In the genomic region with DNA sequence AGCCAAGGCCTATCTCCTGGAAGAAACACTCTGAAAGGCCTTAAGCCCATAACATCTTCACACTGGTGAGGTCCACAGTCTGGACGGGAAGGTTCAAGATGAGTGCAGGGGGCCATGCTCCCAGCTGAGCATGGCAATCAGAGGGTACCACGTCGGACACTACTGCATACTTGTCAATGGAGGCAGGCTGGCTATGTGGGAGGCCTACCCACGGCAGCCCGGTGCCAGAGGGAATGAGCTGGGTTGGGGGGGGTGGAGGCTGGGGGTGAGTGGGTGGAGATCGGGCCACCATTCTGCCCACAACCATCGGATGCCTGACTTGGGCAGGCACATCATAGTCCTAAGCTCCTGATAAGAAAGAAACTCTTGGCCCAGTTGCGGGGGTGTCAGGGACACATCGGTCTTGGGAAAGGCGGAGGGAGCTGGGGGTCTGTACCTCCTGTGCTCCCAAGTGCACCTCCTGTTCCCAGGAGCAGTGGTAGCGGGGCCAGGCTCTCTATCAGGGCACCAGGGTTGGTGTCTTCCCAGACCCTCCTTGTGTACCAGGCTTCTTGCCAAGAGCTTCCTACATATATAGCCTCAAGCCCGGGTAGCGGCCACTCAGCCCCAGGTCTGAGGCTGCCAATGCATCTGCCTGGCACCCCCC, we compare ENCODE assay signal across 9 mouse cellular contexts. TPM values are rescaled to one million over a fixed set of nuclear protein-coding genes. Genes with fewer than 3 reads are reported as not detected.
DNase-seq lines count a peak whose midpoint lies in the region; ATAC-seq lines count a peak whose summit lies in the region.
"Had no signal": no experiment of that assay in that cellular context is flagged by ENCODE, and none has a peak within 500 bp of the region (broad histone marks: within the 10 kb centered on the region; RNA-seq: fewer than 3 reads in every experiment).

No protein-coding gene starts in this region.

- no peak overlapping the region for H3K4me3 ChIP-seq in hindbrain, embryonic 12.5 days
- no peak overlapping the region for H3K4me3 ChIP-seq in hindbrain, embryonic 11.5 days (ENCODE audit: low read depth, low read length)
- peak overlapping the region; percentile 84; the same call in 1 of the 2 replicates for H3K4me3 ChIP-seq in embryonic facial prominence, embryonic 10.5 days
- H3K4me3 ChIP-seq in hindbrain, embryonic 15.5 days, result peak overlapping the region; percentile 97
- H3K4me3 ChIP-seq in midbrain, embryonic 16.5 days (ENCODE audit: low read depth, low read length), result no peak overlapping the region

- peaks cover 69% of the 10 kb centered on the region for H3K27me3 ChIP-seq in hindbrain, embryonic 12.5 days
- H3K27me3 ChIP-seq in hindbrain, embryonic 11.5 days (ENCODE audit: control insufficient read depth, insufficient read depth, low read length), result peaks cover 62% of the 10 kb centered on the region
- H3K27me3 ChIP-seq in embryonic facial prominence, embryonic 10.5 days (replicated peaks; ENCODE audit: low read depth, poor library complexity, severe bottlenecking), result peaks cover 71% of the 10 kb centered on the region
- peaks cover 53% of the 10 kb centered on the region for H3K27me3 ChIP-seq in hindbrain, embryonic 15.5 days
- peaks cover 45% of the 10 kb centered on the region for H3K27me3 ChIP-seq in midbrain, embryonic 16.5 days (ENCODE audit: control insufficient read depth, insufficient read depth, low read depth, low read length)

- no peak for DNase-seq in hindbrain, embryonic 11.5 days (ENCODE audit: low spot score)
- DNase-seq in embryonic facial prominence, embryonic 10.5 days (ENCODE audit: low spot score), result no peak
- DNase-seq in lung, postnatal 10 days, result no peak
- no peak for DNase-seq in kidney, postnatal 4 days
- no peak for DNase-seq in left cerebral cortex, postnatal 4 days

- no peak overlapping the region for H3K4me2 ChIP-seq in hindbrain, embryonic 12.5 days (replicated peaks)
- no peak overlapping the region; the same call in 1 of the 2 replicates for H3K4me2 ChIP-seq in hindbrain, embryonic 11.5 days (replicated peaks; ENCODE audit: low read depth, low read length)
- H3K4me2 ChIP-seq in hindbrain, embryonic 15.5 days, result peak overlapping the region; percentile 99; the same call in 1 of the 2 replicates
- peak overlapping the region; percentile 58; the same call in 1 of the 2 replicates for H3K4me2 ChIP-seq in midbrain, embryonic 16.5 days (ENCODE audit: low read length)

- H3K27ac ChIP-seq in hindbrain, embryonic 12.5 days, result no peak overlapping the region
- H3K27ac ChIP-seq in hindbrain, embryonic 11.5 days (ENCODE audit: low read depth, low read length), result no peak overlapping the region
- no peak overlapping the region for H3K27ac ChIP-seq in embryonic facial prominence, embryonic 10.5 days (replicated peaks)
- no peak overlapping the region for H3K27ac ChIP-seq in hindbrain, embryonic 15.5 days (replicated peaks)
- H3K27ac ChIP-seq in midbrain, embryonic 16.5 days (ENCODE audit: low read length), result no peak overlapping the region

- no peak for ATAC-seq in hindbrain, embryonic 12.5 days (ENCODE audit: low FRiP score)
- no peak for ATAC-seq in hindbrain, embryonic 11.5 days (ENCODE audit: low FRiP score)
- no peak for ATAC-seq in hindbrain, embryonic 15.5 days (ENCODE audit: low FRiP score, low read depth)
- no peak for ATAC-seq in midbrain, embryonic 16.5 days

- intact Hi-C loops in left cerebral cortex, postnatal 4 days (cut with DNase I), result loop anchor here (10.0 kb wide), 1 partner anchor 48 kb away; no protein-coding TSS in a partner anchor

- no peaks in the 10 kb centered on the region for H3K9me3 ChIP-seq in hindbrain, embryonic 12.5 days (replicated peaks)
- H3K9me3 ChIP-seq in hindbrain, embryonic 11.5 days (ENCODE audit: control insufficient read depth, low read length), result no peaks in the 10 kb centered on the region
- H3K9me3 ChIP-seq in embryonic facial prominence, embryonic 10.5 days, result no peaks in the 10 kb centered on the region
- no peaks in the 10 kb centered on the region for H3K9me3 ChIP-seq in hindbrain, embryonic 15.5 days
- H3K9me3 ChIP-seq in midbrain, embryonic 16.5 days (replicated peaks; ENCODE audit: control insufficient read depth, low read length, poor library complexity, severe bottlenecking), result no peaks in the 10 kb centered on the region

- peaks cover 3% of the 10 kb centered on the region; the same call in 1 of the 2 replicates for H3K36me3 ChIP-seq in hindbrain, embryonic 12.5 days
- no peaks in the 10 kb centered on the region for H3K36me3 ChIP-seq in hindbrain, embryonic 11.5 days (ENCODE audit: control insufficient read depth, insufficient read depth, low read length)
- peaks cover 21% of the 10 kb centered on the region for H3K36me3 ChIP-seq in embryonic facial prominence, embryonic 10.5 days (replicated peaks)
- peaks cover 2% of the 10 kb centered on the region for H3K36me3 ChIP-seq in hindbrain, embryonic 15.5 days
- peaks cover 4% of the 10 kb centered on the region; the same call in 1 of the 2 replicates for H3K36me3 ChIP-seq in midbrain, embryonic 16.5 days (ENCODE audit: control insufficient read depth, insufficient read depth, low read length)

- H3K4me1 ChIP-seq in hindbrain, embryonic 12.5 days, result peaks cover 59% of the 10 kb centered on the region
- H3K4me1 ChIP-seq in hindbrain, embryonic 11.5 days (replicated peaks; ENCODE audit: control insufficient read depth, insufficient read depth, low read length), result peaks cover 24% of the 10 kb centered on the region
- H3K4me1 ChIP-seq in embryonic facial prominence, embryonic 10.5 days, result peaks cover 66% of the 10 kb centered on the region
- H3K4me1 ChIP-seq in hindbrain, embryonic 15.5 days (replicated peaks), result peaks cover 53% of the 10 kb centered on the region
- peaks cover 37% of the 10 kb centered on the region for H3K4me1 ChIP-seq in midbrain, embryonic 16.5 days (ENCODE audit: control insufficient read depth, insufficient read depth, low read length)

- WGBS in hindbrain, embryonic 12.5 days, result 63% methylated on average over 13 of the region's 13 CpGs
- 61% methylated on average over 13 of the region's 13 CpGs for WGBS in hindbrain, embryonic 11.5 days
- 63% methylated on average over 13 of the region's 13 CpGs for WGBS in embryonic facial prominence, embryonic 10.5 days
- 67% methylated on average over 13 of the region's 13 CpGs for WGBS in hindbrain, embryonic 15.5 days
- 63% methylated on average over 13 of the region's 13 CpGs for WGBS in midbrain, embryonic 16.5 days

- H3K9ac ChIP-seq in hindbrain, embryonic 12.5 days, result peak overlapping the region; percentile 19; the same call in 1 of the 2 replicates
- no peak overlapping the region for H3K9ac ChIP-seq in hindbrain, embryonic 11.5 days (ENCODE audit: low read depth, low read length)
- no peak overlapping the region for H3K9ac ChIP-seq in hindbrain, embryonic 15.5 days
- H3K9ac ChIP-seq in midbrain, embryonic 16.5 days (ENCODE audit: low read depth, low read length), result no peak overlapping the region

RNA-seq across cellular contexts. Expression of gene Gas2l1, which starts 2.1 kb away (rescaled TPM):
- polyA plus RNA-seq in hindbrain, embryonic 12.5 days (2016; fragmentation: Nextera tagmentation; extraction: Ambion mirVana), result 39.4 and 41.0 TPM in 2 replicates
- 23.0 and 24.8 TPM in 2 replicates for polyA plus RNA-seq in hindbrain, embryonic 11.5 days (2014; fragmentation: Nextera tagmentation; extraction: Ambion mirVana)
- polyA plus RNA-seq in embryonic facial prominence, embryonic 10.5 days (2016; fragmentation: Nextera tagmentation; extraction: Ambion mirVana), result 25.3 and 25.7 TPM in 2 replicates
- 27.0 and 32.2 TPM in 2 replicates for polyA plus RNA-seq in hindbrain, embryonic 15.5 days (2015; fragmentation: Nextera tagmentation; extraction: Ambion mirVana)
- 19.5 and 20.6 TPM in 2 replicates for polyA plus RNA-seq in midbrain, embryonic 16.5 days (2015; fragmentation: Nextera tagmentation; extraction: Ambion mirVana)
- 10 to 100 TPM; 37.8 to 42.0 TPM for total RNA-seq in left cerebral cortex, postnatal 4 days (2021)

RNA-seq across cellular contexts. Expression of gene Rasl10a, which starts 5.1 kb away (rescaled TPM):
- 0.96 and 1.6 TPM in 2 replicates for polyA plus RNA-seq in hindbrain, embryonic 12.5 days (2016; fragmentation: Nextera tagmentation; extraction: Ambion mirVana)
- polyA plus RNA-seq in hindbrain, embryonic 11.5 days (2014; fragmentation: Nextera tagmentation; extraction: Ambion mirVana), result 0.40 and 0.46 TPM in 2 replicates
- 0.54 and 0.56 TPM in 2 replicates for polyA plus RNA-seq in embryonic facial prominence, embryonic 10.5 days (2016; fragmentation: Nextera tagmentation; extraction: Ambion mirVana)
- polyA plus RNA-seq in hindbrain, embryonic 15.5 days (2015; fragmentation: Nextera tagmentation; extraction: Ambion mirVana), result 1.1 and 1.6 TPM in 2 replicates
- polyA plus RNA-seq in midbrain, embryonic 16.5 days (2015; fragmentation: Nextera tagmentation; extraction: Ambion mirVana), result 1.1 and 1.2 TPM in 2 replicates
- total RNA-seq in left cerebral cortex, postnatal 4 days (2021), result 10 to 100 TPM; 20.0 to 20.1 TPM
- polyA plus RNA-seq: erythroblast, embryonic 14.5 days had no signal

RNA-seq across cellular contexts. Expression of gene Rhbdd3, which starts 35.7 kb away (rescaled TPM):
- 27.0 and 28.9 TPM in 2 replicates for polyA plus RNA-seq in hindbrain, embryonic 12.5 days (2016; fragmentation: Nextera tagmentation; extraction: Ambion mirVana)
- 17.3 and 18.2 TPM in 2 replicates for polyA plus RNA-seq in hindbrain, embryonic 11.5 days (2014; fragmentation: Nextera tagmentation; extraction: Ambion mirVana)
- polyA plus RNA-seq in embryonic facial prominence, embryonic 10.5 days (2016; fragmentation: Nextera tagmentation; extraction: Ambion mirVana), result 30.8 and 31.9 TPM in 2 replicates
- 44.3 and 44.4 TPM in 2 replicates for polyA plus RNA-seq in hindbrain, embryonic 15.5 days (2015; fragmentation: Nextera tagmentation; extraction: Ambion mirVana)
- polyA plus RNA-seq in midbrain, embryonic 16.5 days (2015; fragmentation: Nextera tagmentation; extraction: Ambion mirVana), result 46.9 and 48.8 TPM in 2 replicates
- total RNA-seq in left cerebral cortex, postnatal 4 days (2021), result 10 to 100 TPM; 26.1 to 28.1 TPM

RNA-seq across cellular contexts. Expression of gene Ewsr1, which starts 36.1 kb away (rescaled TPM):
- polyA plus RNA-seq in hindbrain, embryonic 12.5 days (2016; fragmentation: Nextera tagmentation; extraction: Ambion mirVana), result 823 and 828 TPM in 2 replicates
- 430 and 463 TPM in 2 replicates for polyA plus RNA-seq in hindbrain, embryonic 11.5 days (2014; fragmentation: Nextera tagmentation; extraction: Ambion mirVana)
- polyA plus RNA-seq in embryonic facial prominence, embryonic 10.5 days (2016; fragmentation: Nextera tagmentation; extraction: Ambion mirVana), result 961 and 969 TPM in 2 replicates
- polyA plus RNA-seq in hindbrain, embryonic 15.5 days (2015; fragmentation: Nextera tagmentation; extraction: Ambion mirVana), result 564 and 566 TPM in 2 replicates
- polyA plus RNA-seq in midbrain, embryonic 16.5 days (2015; fragmentation: Nextera tagmentation; extraction: Ambion mirVana), result 548 and 592 TPM in 2 replicates
- total RNA-seq in left cerebral cortex, postnatal 4 days (2021), result 100 to 1,000 TPM; 380 to 389 TPM

Comparison
In these comparisons a context has a peak if more than half of its experiments do, and no peak if none do; other contexts are left out.
1. H3K4me2 ChIP-seq: peak in hindbrain, embryonic 15.5 days (single experiment) and midbrain, embryonic 16.5 days (single experiment); none in hindbrain, embryonic 12.5 days (single experiment) and hindbrain, embryonic 11.5 days (single experiment).
2. H3K4me3 ChIP-seq: peak in embryonic facial prominence, embryonic 10.5 days (single experiment) and hindbrain, embryonic 15.5 days (single experiment); none in hindbrain, embryonic 12.5 days (single experiment), hindbrain, embryonic 11.5 days (single experiment) and midbrain, embryonic 16.5 days (single experiment).